Mouse (Mus musculus): ENCODE data around the gene Asic2. TPM values are rescaled to one million over a fixed set of nuclear protein-coding genes. Genes with fewer than 3 reads are reported as not detected.
A peak's percentile ranks its signal among the peaks of the same experiment; 100 is the strongest.
"Not testable (repeated sequence)": the region's sequence is repeated elsewhere in the genome, so short reads cannot be mapped to it uniquely, and the experiment has no call there.

Gene Asic2
- total RNA-seq, 2 experiments from 2014 or later, result 54.3 to 55.8 TPM

DNA sequence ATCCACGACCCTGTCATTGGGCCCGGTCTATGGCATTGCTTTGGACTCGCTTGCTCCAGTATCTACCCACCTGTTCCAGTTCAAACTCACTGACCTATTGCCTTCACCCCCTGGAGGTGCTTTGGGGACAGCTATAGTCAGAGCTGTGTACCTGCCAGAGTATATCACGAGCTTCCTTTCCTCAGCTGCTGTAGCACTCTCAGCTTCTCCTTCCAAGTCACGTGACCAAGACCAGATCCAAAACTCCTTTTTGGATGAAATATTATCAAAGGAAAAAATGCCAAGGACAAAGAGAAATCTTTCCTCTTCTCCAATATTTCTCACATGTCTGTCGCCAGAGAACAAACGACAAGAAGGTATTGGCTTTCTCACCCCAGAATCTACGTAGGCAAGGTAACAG, 645.8 kb downstream of the Asic2 start:
- DNase-seq, result no peak

DNA sequence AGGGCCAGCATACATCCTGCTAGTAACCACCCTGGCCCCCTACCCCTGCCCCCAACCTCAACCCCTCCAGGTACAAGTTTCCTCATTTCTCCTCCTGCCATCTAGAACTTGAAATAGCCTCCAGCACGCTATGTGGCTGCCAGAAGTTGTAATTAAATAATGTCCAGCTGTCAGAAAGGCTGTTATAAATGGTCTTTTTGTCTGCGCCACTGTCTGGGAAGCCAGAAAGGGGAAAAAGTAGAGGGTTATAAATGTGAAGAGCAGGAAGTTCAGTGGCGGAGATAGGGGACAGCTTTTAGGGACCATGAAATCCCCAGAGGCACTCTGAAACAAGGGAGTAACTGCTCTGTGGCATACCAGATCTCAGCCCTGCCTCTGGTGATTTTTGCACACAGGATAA, 678.2 kb downstream of the Asic2 start:
- DNase-seq, result no peak

DNA sequence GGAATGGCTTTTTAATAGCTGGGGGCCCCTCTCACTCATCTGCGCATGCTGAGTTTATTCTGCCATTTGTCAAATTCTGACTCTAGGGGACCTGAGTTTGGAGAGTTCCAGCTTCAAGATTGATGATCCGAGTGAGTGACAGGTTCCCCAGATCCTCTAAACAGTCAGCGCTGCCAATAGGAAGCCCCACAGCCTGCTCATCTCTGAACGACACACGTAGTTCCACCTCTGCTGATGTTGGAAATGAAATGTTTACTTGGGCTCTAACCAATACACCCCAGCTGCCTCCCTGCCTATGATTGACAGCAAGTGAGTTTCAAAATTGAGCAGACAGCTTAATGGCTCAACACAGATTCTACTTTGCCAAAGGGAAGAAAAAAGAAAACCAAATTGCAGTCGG, 685.1 kb downstream of the Asic2 start:
- DNase-seq, result peak in 1 of 2 experiments; percentile 4

DNA sequence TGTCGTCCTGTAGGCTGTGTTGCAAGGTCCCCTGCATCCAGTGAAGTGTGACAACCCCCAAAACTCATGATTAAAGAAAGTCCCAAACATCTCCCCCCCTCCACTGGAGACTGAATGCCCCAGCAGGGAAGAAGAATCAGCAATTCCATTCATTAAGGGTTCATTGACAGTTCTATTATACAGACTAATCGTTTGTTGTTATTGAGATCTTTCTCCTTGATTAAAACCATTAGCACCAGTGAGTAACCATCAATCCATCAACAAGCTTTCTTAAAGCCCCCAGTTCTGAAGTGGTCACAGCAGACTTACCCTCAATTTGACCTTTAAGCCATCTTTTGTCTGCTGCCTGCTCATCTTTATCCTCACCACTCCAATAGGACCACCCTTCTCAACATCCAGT, 688.2 kb downstream of the Asic2 start:
- no peak for DNase-seq

DNA sequence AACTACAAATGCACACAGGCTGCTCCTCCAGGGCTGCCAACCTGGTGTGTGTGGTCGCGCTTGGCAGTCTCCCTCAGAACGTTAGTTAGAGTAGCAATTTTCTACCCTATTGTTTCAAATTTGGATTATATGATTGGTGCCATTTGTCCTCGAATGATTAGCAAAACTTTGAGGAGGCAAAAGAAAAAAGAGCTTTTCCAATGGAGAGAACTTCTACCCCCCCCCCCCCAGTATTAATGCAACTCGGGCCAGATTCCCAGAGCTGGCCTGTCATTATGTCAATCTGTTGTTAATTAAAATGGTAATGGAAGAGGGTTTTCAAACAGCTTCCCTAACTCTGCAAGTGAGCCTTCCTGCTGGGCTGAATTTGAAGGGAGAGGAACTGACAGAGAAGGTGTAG, 690.9 kb downstream of the Asic2 start:
- no peak for DNase-seq

DNA sequence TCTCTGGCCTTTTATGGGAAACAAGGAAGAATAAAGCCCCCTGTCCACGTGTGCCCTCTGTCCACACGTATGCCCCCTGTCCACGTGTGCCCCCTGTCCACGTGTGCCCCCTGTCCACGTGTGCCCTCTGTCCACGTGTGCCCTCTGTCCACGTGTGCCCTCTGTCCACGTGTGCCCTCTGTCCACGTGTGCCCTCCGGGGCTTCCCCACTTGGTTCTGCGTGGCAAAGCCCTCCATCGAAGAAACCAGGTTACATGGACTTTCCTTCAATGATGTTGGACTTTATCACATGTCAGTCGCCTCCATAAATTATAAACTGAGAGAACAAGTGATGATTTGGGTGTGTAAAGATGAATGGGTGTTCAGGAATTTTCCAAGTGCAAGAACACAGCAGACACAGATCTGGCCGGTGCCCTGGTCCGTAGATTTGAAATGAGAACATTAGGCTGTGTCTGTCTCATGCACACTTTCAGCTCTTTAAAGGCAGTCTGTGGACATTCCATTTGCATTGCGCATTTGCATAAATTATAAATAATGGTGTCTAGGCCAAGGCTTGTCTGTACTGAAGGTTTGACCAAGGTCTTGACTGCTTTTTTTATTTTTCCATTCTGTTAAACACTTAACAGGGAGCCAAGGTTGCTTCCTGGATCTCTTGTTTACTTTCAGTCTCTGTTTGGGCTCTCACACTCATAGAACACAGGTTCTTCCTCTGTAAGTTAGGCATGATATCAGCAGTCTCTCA, 695.4 kb downstream of the Asic2 start:
- no peak for DNase-seq

DNA sequence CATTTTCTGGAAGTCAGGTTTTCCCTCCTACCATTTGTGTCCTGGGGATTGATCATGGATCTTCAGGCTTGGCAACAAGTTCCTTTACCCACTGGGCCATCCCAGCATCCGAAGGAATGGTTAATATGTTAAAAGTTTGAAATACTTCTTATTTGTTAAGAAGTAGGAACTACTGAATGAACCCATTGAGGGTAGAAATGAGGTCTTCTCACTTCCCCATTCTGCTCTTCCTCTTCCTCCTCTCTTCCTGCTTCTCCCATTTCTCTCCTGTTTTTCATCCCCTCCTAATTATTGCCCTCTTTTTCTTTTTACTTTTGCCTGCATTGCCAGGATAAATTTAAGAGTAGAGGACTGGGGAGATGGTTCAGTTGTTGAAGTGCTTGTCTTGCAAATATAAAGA, 696.8 kb downstream of the Asic2 start:
- no peak for DNase-seq

DNA sequence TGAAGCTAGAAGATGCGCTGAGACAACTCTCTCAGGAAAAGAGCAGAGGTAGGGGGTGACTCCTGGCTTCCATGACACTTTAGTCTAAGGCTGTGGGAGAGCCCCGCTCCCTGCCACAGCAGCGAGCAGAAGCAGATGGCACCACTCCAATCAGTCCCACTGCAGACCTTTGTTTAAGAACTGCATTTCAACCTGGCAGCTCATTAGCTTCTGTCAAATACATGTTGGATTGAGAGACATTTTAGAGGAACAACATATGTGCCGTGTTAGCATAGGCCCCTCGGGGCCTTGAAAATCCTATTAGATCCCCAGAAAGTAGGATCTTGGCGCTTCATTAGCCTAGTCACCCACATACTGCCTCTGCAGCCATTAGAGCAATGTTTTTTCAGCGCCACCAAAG, 697.7 kb downstream of the Asic2 start:
- DNase-seq, result no peak

DNA sequence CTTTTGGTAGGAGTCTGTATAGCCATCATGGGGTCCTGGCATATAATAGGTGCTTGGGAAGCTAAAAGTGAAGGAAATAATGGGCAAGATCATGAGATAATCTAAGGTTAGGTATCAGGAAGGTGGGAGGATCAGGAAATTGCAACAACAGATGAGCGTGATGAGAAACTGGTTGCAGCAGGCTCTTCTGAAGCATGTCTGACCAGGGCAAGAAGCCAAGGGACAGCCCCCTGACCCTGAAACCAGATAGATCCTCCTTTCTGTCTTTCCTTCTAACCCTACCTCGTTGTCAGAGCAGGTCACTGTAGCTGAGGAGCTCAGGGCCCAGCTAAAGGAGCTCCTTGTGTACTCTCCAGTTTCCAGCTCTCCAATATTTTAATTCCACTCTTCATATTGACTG, 704.5 kb downstream of the Asic2 start:
- DNase-seq, result no peak

DNA sequence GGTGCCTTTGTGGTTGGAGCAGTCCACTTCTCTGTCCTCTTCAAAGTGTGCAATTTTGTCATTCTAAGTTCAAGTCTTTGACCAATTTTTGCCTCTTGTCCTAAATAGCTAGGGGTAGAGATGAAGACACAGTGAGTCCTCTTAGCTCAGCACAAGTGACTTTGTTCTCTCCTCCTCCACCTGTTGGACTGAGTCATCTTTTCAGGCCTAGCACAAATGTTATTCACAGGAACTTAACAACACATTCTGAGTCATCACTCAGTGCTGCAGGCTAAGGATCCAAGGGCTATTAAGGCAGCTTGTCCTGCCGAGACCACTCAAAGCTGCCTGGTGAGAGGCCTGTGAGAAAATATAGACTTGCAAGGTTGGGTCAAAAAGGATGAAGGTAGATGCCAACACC, 705.1 kb downstream of the Asic2 start:
- DNase-seq, result no peak

DNA sequence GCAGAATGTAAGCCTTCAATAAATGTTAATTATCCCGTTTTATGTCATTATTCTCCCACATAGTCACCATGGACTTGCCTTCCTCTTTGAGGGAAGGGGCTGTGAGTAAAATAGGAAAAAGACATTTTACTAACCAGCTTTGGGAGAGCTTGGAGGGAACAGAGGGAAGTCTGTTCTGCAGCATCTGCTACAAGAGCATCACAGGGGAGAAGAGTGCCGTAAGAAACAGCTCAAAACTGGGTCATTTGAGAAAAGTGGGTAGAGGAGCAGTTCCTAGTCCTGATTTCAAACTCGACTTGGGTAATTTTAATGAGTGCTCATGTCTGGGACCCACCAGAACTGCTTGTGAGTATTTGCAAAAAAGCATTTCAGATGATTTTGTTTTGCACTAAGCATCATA, 707.0 kb downstream of the Asic2 start:
- no peak for DNase-seq

DNA sequence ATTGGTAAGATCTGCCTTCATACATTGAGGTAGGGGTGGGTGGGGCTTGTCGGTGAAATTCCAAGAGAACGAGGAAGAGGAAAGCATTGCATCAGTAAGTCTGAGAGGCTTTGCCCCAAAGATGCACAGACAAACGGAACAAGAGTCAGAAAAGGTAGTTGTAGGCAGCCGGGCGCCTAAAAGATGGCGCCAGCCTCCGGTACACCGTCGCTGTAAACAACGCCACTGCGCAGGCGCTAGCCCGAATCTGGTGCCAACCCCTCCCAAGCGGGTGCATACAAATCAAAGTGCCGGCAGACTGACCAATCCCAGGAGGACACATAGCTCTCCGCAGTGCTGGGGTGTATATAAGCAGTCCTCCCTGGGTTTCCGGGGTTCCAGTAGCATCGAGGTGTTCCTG, 727.1 kb downstream of the Asic2 start:
- not testable (repeated sequence) for DNase-seq

DNA sequence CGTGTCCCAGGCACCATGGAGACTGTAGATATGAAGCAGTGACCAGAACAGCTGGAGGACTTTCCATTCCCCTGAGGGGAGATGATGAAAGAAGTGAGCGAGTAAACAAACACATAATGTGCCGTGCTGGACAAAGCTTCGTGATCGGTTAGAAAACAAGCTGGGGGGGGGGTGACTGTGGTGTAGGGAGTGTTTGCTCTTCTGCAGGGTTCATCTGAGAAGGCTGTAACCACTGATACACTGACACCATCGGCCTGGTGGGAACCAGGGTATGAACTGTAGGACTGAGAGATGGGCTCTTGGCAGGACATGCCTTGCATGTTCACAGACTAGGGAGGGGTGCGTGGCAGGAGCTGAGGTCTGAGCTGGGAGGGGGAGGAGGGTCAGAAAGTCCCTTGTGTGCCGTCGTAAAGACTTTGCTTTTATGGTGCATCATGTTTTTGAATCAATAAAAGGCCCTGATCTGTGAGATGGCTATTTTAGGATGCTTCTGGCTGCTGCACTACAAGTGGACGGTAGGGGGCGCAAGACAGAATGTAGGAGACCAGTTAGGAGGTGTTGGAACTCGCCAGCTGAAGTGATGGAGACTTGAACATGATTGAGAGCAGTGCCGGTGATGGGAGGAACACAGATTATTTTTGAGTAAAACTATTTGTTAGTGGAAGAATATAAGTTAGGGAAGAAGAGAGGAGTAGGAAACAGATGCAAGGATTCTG, 728.1 kb downstream of the Asic2 start:
- DNase-seq, result no peak

DNA sequence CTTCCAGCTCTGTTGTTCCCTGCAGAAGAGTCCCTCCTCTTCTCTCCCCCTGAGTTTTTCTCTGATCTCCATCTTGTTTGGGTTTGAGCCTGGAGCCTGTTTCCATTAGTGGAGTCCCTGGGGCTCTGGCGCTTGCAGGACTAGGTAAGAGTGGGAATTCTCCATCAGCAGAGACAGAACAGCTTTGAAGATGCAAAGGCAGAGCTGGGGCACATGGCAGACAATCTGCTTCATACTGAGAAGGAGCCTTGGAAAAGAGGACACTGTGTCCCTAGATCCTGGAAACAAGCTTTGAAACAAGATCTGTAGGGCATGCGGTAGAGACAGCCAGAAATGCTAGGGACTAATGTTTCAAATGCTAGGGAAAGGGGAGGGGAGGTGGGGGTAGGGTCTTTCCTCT, 729.2 kb downstream of the Asic2 start:
- DNase-seq, result peak; percentile 13 to 16

DNA sequence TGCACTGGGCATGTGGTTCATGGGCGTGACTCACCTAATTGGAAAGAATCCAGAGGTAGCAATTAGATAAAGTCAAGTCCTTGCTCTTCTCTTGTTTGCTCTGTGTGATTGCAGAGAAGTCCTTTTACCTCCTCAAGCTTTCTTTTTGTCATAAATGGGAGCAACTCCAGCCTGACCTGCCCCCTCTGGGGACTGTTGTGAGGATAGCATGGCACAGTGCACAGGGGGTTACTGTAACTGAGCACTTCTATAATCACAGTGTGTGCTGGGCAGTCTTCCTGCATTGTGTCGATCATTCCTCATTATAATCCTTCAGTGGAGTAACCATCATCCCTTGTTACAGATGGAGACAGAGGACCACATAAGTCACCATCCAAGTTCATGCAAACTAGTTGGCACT, 732.2 kb downstream of the Asic2 start:
- no peak for DNase-seq

DNA sequence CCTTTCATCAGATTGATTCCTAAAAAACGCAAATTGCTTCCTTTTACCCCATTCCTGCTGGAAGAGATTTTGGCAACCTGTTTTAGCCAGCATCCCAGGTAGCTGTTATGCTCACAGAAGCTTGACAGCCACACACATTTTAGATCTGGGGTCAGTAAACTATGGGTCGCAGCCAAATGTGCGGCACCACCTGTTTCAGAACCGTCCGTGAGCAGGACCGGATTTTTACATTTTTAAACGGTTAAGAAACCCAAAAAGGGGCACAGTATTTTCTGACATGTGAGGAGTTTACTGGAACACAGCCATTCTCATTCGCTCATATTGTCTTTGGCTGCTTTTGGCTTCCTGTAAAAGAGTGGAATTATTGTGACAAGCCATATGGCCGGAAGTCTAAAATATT, 744.9 kb downstream of the Asic2 start:
- no peak for DNase-seq

DNA sequence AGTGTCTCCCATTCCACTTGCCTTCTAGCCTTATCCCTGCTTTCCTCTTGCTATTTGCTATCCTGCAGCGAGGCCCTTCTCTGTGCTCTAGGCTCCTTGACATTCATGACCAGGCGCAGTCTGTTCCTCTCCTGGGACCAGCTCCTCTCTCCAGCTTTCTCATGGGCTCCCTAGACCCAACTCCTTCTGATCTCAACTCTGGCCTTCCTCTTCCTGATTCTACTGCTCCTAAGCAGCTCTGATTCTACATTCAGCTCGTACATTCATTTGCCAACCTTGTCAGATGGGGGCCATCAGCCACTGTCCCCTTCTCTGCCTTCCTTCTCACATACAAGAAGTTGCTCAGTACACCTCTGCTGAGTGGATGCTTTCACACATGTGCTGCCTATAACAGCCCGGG, 747.5 kb downstream of the Asic2 start:
- no peak for DNase-seq

DNA sequence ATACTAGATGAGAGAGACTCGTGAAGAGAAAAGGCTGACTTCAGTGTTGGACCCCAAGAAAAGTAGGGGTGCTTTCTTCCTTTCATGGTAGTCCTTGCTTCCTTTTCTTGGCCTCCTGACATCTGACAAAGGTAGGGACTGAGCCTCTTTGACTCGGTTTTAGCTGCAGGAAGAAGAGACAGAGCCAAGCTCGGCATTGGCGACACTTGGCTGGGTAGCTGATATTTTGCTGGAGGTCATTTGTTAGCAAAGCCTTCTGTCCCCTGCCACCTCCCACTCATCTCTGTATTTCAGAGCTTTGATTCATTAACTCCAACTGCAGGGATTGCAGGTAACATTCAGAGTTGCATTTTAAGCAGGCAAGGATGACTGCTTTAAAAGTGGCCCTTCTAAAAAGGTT, 762.8 kb downstream of the Asic2 start:
- no peak for DNase-seq

DNA sequence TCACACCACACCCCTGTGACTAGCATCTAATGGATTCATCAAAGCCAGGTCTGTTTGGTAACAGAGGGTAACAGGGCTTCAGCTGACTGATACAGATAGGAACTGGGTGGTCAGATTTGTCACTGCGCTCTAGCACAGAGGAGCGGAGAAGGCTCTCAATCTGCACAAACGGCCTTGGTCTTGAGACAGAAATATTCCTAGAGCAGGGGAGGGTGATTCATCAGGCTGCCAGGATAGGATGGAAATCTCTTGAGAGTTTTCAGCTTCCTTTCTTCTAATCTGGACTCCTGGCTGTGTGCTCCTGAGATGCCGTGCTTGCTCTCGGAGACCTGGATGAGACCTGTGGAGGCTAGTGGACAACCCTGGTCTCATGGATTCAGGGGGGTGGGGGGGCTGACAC, 765.7 kb downstream of the Asic2 start:
- DNase-seq, result no peak

DNA sequence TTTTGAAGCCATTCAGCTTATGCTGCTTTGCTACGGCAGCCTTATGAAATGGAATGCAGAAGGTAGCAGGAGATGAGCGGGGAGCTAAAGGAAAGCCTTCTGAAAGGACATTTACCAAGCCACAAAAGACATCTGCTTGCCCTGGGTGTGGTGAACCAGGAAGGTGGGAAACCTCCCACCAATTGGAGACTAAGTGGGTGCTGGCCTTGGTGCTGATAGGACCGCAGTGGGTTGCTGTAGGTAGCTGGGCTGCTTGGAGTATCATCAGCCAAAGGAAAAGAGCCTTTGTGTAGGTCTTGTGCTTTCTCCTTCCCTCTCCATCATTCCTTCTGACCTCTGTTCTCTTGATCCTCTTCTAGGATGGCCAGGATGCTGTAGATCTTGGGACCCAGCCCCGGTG, 774.4 kb downstream of the Asic2 start:
- no peak for DNase-seq

DNA sequence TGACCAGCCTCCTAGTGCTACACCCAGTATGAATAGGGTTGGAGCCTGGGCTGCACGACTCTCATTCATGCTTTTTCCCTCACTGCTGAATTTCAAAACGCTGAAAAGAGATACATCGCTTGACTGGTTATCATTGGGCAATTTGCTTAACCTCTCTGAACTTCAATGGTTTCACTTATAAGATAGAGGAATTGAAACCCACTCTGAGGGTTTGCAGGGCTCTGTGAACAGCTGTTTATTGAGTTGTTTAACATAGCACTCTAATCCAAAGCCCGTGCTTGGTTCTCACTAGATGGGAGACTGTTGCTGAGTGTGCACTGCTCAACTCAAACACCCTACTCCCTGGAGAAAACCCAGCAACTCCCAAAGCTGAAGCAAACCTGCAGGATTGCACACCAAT, 776.1 kb downstream of the Asic2 start:
- DNase-seq, result no peak

DNA sequence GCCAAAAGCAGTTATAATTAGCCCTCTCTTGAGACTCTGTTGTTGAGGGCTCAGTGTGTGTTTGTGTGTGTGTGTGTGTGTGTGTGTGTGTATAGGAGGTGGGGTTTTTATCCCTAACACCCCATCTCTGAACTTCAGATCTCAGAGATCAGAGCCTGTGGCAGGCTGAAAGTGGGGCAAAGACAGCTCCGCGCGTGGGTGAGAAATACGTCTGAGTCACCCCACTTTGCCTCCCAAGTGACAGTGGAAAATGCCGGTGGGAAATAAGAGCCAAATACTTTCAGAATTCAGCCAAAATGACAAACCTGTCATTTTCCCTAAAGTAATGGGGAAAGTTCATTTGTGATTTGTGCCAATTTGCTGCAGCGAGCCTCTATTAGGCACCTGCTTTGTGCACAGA, 779.2 kb downstream of the Asic2 start:
- no peak for DNase-seq

DNA sequence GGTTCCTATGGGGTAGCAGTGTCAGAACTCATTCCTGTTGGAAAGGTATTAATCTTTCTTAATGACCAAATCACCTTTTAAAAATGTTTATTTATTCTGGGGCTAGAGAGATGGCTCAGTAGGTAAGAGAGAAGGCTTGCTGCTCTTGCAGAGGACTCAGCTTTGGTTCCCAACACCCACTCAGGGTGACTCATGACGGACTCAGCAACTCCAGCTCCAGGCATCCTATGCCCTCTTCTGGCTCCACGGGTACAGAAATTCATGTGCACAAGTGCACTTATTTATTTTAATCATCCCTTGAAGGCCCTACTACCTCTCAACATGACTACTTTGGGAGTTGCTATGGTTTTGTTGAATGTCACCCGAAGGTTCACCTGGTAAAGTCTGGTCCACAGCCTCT, 780.4 kb downstream of the Asic2 start:
- no peak for DNase-seq

DNA sequence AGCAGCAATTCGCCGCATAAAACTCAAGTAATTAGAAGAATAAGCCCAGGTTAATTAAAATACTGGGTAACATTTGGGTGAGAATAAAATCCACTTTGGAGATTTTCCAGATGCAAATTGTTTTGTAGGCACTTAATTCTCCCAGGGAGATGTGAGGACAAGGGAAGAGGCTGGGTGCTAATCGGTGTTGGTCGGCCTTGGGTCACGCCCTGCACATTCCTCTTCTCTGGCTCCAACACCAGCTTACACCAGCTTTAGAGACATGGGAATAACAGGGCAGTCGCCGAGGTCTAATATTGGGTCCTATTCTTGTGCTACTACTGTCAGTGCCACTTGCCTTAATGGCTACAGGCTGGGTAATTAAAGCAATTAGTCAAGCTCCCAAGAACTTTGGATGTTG, 783.5 kb downstream of the Asic2 start:
- DNase-seq, result no peak

DNA sequence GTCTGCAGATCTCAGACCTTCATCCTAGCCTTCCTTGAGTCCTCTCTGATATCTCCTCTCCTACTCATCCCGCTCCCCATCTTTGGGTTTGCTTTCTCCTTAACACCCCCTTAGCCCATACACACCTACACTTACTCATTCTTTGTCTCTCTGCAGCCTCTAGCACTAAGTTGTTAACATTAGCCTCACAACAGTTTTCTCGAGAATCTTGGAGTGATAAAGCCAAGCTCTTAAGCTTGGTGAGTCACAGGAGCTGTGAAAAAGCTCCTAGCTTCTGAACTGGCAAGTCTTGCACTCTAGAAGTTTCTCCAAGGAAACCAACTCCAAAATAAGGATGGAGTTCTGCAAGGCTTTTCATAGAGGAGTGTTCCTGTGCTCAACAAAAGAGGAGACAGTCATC, 803.4 kb downstream of the Asic2 start:
- no peak for DNase-seq

All from layer of hippocampus, postnatal 36 days (tissue).